Mouse (Mus musculus) gastrocnemius, adult 8-10 months (tissue): ENCODE measurements around the gene Usp34. TPM values are rescaled to one million over a fixed set of nuclear protein-coding genes. Genes with fewer than 3 reads are reported as not detected.
"Not testable (repeated sequence)": the region's sequence is repeated elsewhere in the genome, so short reads cannot be mapped to it uniquely, and the experiment has no call there.

Experiments
- DNase-seq, 2 experiments: peaks; one replicate each; pipeline ENCODE4 v3.0.0; 2022; ENCODE audit warnings: low spot score in 2 of 2
- total RNA-seq, 4 experiments: library from RNA; stranded (reverse); gene quantifications; 2 replicates each; pipeline ENCODE4 v1.2.4; 2022

The Usp34 gene
- 10 to 100 TPM; 37.3 to 53.5 (median 43.3) TPM for total RNA-seq

GRCm38 (mm10) chr11:23306764-23307565 is at the start of gene Usp34:
TSS of gene Usp34 (plus strand) at chr11:23306895.
- DNase-seq: peak; percentile 46 to 54

DNA sequence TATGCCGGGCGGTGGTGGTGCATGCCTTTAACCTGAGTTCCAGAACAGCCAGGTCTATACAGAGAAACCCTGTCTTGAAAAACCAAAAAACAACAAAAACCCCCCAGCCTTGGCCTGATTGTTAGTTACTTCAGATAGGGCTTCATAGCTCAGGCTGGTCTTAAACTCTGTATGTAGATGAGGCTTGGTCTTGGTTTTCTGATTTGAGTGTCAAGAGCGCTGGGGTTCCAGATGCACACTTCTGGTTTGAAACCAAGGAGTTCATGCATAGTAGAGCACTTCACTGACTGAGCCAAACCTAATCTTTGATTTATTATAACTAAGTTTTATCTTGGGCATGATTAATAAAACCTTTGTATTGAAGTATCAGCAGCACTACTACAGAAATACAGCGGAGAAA is 47.6 kb upstream of the Usp34 start:
- DNase-seq: no peak

DNA sequence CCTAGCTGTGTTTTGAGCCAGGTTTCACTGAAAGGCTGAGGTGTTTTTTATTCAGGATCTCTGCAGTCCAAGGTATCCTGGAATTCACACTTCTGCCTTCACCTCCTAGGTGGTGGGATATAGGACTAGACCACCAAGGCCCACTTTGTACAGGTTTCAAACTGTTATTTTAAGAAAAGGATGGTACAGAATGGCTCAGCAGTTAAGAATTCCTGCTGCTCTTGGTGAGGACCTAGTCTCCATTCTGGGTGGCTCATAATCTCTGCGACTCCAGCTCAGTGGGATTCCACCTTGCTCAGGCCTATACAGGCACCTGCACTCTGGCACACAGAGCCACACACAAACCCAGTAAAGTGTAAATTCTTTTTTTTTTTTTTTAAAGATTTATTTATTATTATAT is 47.2 kb upstream of the Usp34 start:
- DNase-seq: no peak

DNA sequence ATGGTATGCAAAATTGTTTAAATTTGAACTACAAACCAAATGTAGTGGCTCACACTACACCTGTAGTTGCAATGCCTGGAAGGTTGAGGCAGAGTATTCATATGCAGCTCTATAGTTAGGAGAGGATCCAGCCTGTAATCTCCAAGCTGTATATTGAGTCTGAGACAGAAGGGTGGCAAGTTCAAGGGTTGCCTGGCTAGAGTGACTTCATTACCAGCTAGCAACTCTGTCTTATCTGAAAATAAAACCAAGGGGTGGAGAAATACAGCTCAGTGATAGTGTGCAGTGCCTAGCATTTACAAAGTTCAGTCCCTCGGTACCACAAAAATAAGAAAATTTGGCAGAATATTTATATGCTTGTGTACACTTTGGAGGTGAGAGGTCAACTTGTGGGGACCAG is 46.5 kb upstream of the Usp34 start:
- DNase-seq: no peak

DNA sequence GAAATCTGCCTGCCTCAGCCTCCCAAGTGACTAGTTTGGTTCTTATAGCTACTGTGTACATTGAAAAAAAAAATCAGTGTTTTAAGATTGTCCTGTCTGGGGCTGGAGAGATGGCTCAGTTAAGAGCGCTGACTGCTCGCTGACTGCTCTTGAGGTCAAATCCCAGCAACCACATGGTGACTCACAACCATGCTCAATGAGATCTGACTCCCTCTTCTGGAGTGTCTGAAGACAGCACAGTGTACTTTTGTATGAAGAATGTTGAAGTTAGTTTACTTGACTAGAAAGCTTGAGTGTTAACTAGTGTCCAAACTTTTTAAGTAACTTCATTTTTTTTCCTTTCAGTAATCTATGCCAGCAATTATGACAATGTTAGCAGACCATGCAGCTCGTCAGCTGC is 45.2 kb upstream of the Usp34 start:
- DNase-seq: no peak

DNA sequence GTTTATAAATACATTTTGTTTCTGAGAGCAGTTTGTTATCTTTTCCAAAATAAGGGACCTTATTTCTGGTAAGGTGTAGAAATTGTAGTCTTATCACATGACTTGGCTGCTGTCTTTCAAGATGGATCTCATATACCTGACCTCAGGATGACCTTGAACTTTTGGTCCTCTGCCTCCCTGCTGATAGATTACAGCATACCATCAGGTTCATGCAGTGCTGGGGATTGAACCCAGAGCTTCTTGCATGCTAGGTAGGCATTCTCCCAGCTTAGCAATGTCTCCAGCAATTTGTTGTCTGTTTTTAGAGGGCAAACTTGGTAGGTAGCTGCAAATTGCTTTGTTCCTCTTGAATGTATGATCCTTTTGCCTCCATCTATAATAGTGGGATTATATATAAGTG is 41.7 kb upstream of the Usp34 start:
- DNase-seq: no peak

DNA sequence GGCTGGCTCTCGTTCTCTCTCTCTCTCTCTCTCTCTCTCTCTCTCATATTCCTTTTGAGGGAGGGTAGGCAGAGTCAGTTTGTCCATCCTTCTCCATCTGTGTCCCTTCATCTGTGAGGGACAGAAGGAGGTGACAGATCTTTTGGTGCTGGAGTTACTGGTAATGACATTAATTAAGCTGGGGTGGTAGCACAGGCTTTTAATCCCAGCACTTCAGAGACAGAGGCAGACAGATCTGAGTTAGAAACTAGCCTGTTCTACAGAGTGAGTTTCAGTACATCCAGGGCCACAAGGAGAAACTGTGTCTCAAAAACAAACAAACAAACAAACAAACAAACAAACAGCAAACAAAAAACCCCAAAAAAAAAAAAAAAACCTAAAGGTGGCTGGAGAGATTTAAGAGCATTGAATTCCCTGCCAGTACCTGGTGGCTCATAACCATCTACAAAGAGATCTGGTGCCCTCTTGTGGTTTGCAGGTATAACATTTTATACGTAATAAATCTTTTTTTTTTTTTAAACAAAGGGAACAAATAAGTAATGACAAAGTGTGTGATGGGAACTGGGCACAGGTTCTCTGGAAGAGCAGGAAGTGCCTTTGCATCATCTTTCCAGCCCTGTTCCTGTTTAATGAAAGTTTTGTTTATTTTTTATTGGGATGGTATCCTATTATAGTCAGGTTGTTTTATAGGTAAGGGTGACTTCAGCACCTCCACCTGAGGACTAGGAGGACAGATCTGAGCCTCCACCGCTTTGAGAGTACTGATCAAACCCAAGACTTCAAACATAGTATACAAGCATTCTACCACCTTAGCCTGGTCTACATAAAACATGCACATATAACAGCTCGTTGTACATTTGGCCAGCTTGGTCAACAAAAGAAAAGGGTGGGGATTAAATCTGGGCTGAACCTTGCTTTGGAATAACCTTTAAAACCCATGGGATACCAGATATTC is 34.6 kb upstream of the Usp34 start:
- no peak for DNase-seq

GRCm38 (mm10) chr11:23275780-23276179 is 30.9 kb upstream of the Usp34 start:
- no peak for DNase-seq

DNA sequence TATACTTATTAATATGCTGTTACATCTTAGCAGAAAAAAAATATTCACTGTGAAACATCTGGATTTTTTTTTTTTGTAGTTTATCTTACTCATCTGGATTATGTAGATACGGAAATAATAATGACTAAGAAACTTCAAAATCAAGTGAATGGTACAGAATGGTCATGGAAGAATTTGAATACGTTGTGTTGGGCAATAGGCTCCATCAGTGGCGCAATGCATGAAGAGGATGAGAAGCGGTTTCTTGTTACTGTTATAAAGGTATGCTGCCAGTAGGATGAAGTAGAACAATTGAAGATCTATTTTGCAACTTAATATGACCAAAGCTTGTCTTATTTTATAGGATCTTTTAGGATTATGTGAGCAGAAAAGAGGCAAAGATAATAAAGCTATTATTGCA is 22.2 kb upstream of the Usp34 start:
- no peak for DNase-seq

DNA sequence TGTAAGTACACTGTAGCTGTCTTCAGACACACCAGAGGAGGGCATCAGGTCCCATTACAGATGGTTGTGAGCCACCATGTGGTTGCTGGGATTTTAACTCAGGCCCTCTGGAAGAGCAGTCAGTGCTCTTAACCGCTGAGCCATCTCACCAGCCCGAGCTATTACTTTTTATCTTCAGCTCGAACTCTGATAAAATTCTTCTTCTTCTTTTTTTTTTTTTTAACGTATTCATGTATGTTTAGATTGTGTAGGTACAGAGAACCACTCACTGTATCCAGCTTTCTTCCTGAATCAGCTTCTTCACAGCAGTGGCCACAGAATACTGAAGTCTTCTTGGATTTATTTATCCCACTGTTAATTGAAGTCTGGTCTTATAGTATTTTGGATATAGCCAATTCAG is 17.8 kb upstream of the Usp34 start:
- not testable (repeated sequence) for DNase-seq

GRCm38 (mm10) chr11:23297379-23297778 is 9.3 kb upstream of the Usp34 start:
- no peak for DNase-seq

DNA sequence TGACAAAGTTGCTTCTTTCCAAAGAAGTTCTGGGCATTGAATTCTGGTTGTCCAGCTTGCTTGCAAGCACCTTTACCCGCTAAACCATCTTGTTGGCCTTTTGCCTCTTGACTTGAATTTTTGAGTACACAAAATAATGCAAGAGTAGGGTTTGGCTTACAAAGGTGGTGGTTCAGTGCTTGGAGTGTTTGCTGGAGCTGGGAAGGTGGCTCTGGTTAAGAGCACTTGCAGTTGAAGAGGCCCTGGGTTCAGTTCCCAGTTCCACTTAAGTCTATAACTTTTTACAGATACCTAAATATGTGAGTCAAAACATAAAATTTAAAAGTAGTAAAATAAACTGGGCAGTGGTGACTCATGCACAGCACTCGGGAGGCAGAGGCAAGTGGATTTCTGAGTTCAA is 8.4 kb upstream of the Usp34 start:
- no peak for DNase-seq

- DNase-seq: no peak
Measured at GRCm38 (mm10) chr11:23299910-23300309, 6.8 kb upstream of the Usp34 start.

DNA sequence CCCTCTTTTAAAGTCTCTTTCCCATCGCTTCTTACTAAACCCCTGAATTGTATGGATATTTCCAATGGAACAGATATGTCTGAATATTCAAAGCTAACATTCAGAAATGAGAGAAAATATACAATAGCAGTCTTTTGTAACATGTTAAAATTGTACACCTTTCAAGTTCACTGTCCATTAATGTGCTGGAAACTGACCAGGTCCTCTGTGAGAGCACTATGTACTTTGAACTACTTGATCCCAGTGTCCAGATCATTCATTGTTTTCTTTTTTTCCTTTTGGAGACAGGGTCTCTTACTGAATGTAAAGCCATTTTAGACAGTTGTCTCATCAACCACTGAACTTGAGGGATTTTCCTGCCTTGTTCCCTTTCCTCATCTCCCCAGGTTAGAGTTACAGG is 3.6 kb upstream of the Usp34 start:
- no peak for DNase-seq

DNA sequence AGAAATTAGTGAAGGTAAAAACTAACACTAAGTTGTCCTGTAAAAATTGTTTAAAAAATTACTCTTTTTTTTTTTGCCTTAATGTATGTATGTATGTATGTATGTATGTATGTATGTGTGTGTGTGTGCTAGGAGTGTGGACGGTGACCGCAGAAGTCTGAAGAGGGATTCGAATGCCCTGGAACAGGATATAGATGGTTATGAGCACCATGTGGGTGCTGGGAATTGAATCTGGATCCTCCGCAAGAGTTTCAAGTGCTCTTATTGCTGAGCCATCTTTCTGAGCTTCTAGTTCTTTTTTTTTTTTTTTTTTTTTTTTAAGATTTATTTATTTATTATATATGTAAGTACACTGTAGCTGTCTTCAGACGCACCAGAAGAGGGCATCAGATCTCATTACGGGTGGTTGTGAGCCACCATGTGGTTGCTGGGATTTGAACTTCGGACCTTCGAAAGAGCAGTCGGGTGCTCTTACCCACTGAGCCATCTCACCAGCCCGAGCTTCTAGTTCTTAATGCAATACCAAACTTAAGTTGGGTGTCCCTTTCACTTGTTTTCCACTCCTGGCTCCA is 1.5 kb upstream of the Usp34 start:
- not testable (repeated sequence) for DNase-seq

- DNase-seq: peak; percentile 89 to 96
Measured at GRCm38 (mm10) chr11:23305673-23306608, 754 bp upstream of the Usp34 start.

DNA sequence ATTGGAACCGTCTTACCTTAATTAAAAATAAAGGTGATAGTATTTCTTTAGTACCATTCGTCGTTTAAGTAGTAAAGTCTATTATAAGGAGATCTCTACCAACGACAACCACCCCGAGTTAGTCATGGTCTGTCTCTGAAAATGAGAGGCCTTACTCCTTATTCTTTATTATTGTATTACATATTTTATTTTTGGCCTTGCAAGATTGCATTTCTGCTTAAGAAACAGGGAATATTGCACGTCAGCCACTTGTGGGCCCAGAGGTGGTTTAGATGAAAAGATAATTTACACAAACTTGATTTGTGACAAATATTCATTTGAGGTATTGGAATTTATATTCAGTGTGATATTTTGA is 848 bp downstream of the Usp34 start:
- DNase-seq: no peak

DNA sequence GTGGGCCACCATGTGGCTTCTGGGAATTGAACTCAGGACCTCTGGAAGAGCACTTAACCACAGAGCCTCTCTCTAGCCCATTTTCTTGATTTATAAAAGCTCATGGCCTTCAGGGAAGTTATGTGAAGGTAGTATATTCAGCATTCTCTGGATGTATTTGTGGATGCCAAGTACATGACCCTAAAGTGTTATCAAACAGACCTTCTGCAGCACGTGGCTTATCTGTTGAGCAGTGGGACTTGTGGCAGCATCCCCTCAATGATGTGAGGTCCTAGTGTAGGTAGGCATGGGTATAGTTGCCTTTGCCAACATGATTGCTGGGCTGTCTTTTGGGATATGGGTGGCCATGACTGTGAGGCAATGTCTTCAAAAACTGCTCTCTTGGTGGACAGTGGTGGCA is 6.8 kb downstream of the Usp34 start:
- no peak for DNase-seq

GRCm38 (mm10) chr11:23329413-23329812 is 22.7 kb downstream of the Usp34 start:
- DNase-seq: no peak

- DNase-seq: no peak
Measured at GRCm38 (mm10) chr11:23332136-23332535, 25.4 kb downstream of the Usp34 start.

- no peak for DNase-seq
Measured at GRCm38 (mm10) chr11:23335160-23335559, 28.5 kb downstream of the Usp34 start.
